Mouse (Mus musculus): ENCODE measurements around the gene Gm49395.
A peak's percentile ranks its signal among the peaks of the same experiment; 100 is the strongest.

Gm49395 gene

GRCm38 (mm10) chr13:115098227-115098626 is 3.5 kb downstream of the Gm49395 start:
- no peak for DNase-seq

GRCm38 (mm10) chr13:115096965-115097364 is 4.8 kb downstream of the Gm49395 start:
- DNase-seq: no peak

GRCm38 (mm10) chr13:115096216-115096615 is 5.5 kb downstream of the Gm49395 start:
- DNase-seq: no peak

GRCm38 (mm10) chr13:115095392-115095791 is 6.3 kb downstream of the Gm49395 start:
- DNase-seq: no peak

- no peak for DNase-seq
These were observed 10.2 kb downstream of the Gm49395 start for GRCm38 (mm10) chr13:115091511-115091910.

GRCm38 (mm10) chr13:115090977-115091445 is 10.7 kb downstream of the Gm49395 start:
- no peak for DNase-seq

GRCm38 (mm10) chr13:115090069-115090976 is 11.4 kb downstream of the Gm49395 start, which contains the start of gene Pelo:
Pelo (minus strand) TSS chr13:115090186.
- peak; percentile 92 to 95 for DNase-seq

- peak; percentile 22 to 33 for DNase-seq
These were observed 12.2 kb downstream of the Gm49395 start for GRCm38 (mm10) chr13:115089395-115090025.

- DNase-seq: no peak
These were observed 12.7 kb downstream of the Gm49395 start for GRCm38 (mm10) chr13:115089020-115089394.

GRCm38 (mm10) chr13:115085974-115086373 is 15.7 kb downstream of the Gm49395 start:
- DNase-seq: no peak

GRCm38 (mm10) chr13:115082339-115082738 is 19.4 kb downstream of the Gm49395 start:
- DNase-seq: no peak

- DNase-seq: no peak
These were observed 21.6 kb downstream of the Gm49395 start for GRCm38 (mm10) chr13:115079996-115080585.

- DNase-seq: no peak
These were observed 22.6 kb downstream of the Gm49395 start for GRCm38 (mm10) chr13:115078997-115079685.

- no peak for DNase-seq
These were observed 24.2 kb downstream of the Gm49395 start for GRCm38 (mm10) chr13:115077346-115078134.

- no peak for DNase-seq
These were observed 29.3 kb downstream of the Gm49395 start for GRCm38 (mm10) chr13:115072386-115072785.

GRCm38 (mm10) chr13:115071431-115071830 is 30.3 kb downstream of the Gm49395 start:
- no peak for DNase-seq

GRCm38 (mm10) chr13:115067968-115068330 is 33.8 kb downstream of the Gm49395 start:
- DNase-seq: no peak

- no peak for DNase-seq
These were observed 34.3 kb downstream of the Gm49395 start for GRCm38 (mm10) chr13:115067324-115067967.

- DNase-seq: no peak
These were observed 44.2 kb downstream of the Gm49395 start for GRCm38 (mm10) chr13:115057555-115057954.

- DNase-seq: no peak
These were observed 46.9 kb downstream of the Gm49395 start for GRCm38 (mm10) chr13:115054783-115055182.

GRCm38 (mm10) chr13:115052568-115052967 is 49.2 kb downstream of the Gm49395 start:
- DNase-seq: no peak
